Comparison of ENCODE assay signal across 47 mouse cellular contexts in genomic region chr3:53854831-53855230, GRCm38 (mm10). TPM values are rescaled to one million over a fixed set of nuclear protein-coding genes. Genes with fewer than 3 reads are reported as not detected.
"Had no signal": no experiment of that assay in that cellular context is flagged by ENCODE, and none has a peak within 500 bp of the region (broad histone marks: within the 10 kb centered on the region; RNA-seq: fewer than 3 reads in every experiment).

No protein-coding gene starts in this region.

- H3K4me2 ChIP-seq: limb, embryonic 12.5 days; limb, embryonic 13.5 days; limb, embryonic 15.5 days; liver, embryonic 11.5 days; liver, embryonic 12.5 days; liver, embryonic 13.5 days; liver, embryonic 15.5 days; lung, embryonic 14.5 days; lung, embryonic 15.5 days; midbrain, embryonic 12.5 days; midbrain, embryonic 13.5 days; midbrain, embryonic 15.5 days; neural tube, embryonic 12.5 days had no signal

- DNase-seq: left cerebral cortex, postnatal 4 days; liver; liver, embryonic 13.5 days; liver, postnatal 0 days; lung, adult 18-20 months; lung, adult 2 months; lung, embryonic 14.5 days; lung, postnatal 10 days; lung, postnatal 14 days; lung, postnatal 36 days; lung, postnatal 4 days; midbrain, embryonic 14.5 days had no signal

- H3K27me3 ChIP-seq: limb, embryonic 12.5 days; limb, embryonic 13.5 days; limb, embryonic 15.5 days; liver, embryonic 12.5 days; liver, embryonic 13.5 days; liver, embryonic 15.5 days; lung, embryonic 15.5 days; megakaryocyte, embryonic 14.5 days; midbrain, embryonic 12.5 days; midbrain, embryonic 13.5 days; midbrain, embryonic 15.5 days; neural tube, embryonic 12.5 days had no signal

- H3K27ac ChIP-seq: left cerebral cortex, adult 2 months; limb, embryonic 10.5 days; limb, embryonic 12.5 days; limb, embryonic 13.5 days; limb, embryonic 15.5 days; liver, embryonic 12.5 days; liver, embryonic 13.5 days; liver, embryonic 14.5 days; liver, embryonic 15.5 days; lung, embryonic 15.5 days; macrophage; midbrain, embryonic 10.5 days; midbrain, embryonic 12.5 days; midbrain, embryonic 13.5 days; midbrain, embryonic 15.5 days; neural tube, embryonic 12.5 days had no signal

- H3K4me1 ChIP-seq: limb, embryonic 10.5 days; limb, embryonic 12.5 days; limb, embryonic 13.5 days; limb, embryonic 15.5 days; liver, embryonic 12.5 days; liver, embryonic 13.5 days; liver, embryonic 15.5 days; lung, embryonic 15.5 days; megakaryocyte, embryonic 14.5 days; midbrain, embryonic 10.5 days; midbrain, embryonic 12.5 days; midbrain, embryonic 13.5 days; midbrain, embryonic 15.5 days; neural tube, embryonic 12.5 days had no signal

- H3K4me3 ChIP-seq: left cerebral cortex, adult 2 months; limb, embryonic 10.5 days; limb, embryonic 12.5 days; limb, embryonic 13.5 days; limb, embryonic 15.5 days; liver, embryonic 12.5 days; liver, embryonic 13.5 days; liver, embryonic 15.5 days; lung, embryonic 15.5 days; megakaryocyte, embryonic 14.5 days; midbrain, embryonic 10.5 days; midbrain, embryonic 12.5 days; midbrain, embryonic 13.5 days; midbrain, embryonic 15.5 days; myocyte; neural tube, embryonic 12.5 days had no signal

- ATAC-seq: liver, embryonic 12.5 days; liver, postnatal 0 days; lung, postnatal 0 days; midbrain, embryonic 13.5 days; midbrain, embryonic 15.5 days; midbrain, embryonic 16.5 days had no signal

- H3K9ac ChIP-seq: limb, embryonic 12.5 days; limb, embryonic 13.5 days; limb, embryonic 15.5 days; liver, embryonic 12.5 days; liver, embryonic 13.5 days; liver, embryonic 14.5 days; liver, embryonic 15.5 days; liver, postnatal 0 days; lung, embryonic 14.5 days; lung, embryonic 15.5 days; midbrain, embryonic 12.5 days; midbrain, embryonic 13.5 days; midbrain, embryonic 15.5 days; neural tube, embryonic 12.5 days had no signal

- H3K9me3 ChIP-seq: limb, embryonic 10.5 days; limb, embryonic 12.5 days; limb, embryonic 13.5 days; limb, embryonic 15.5 days; liver, embryonic 12.5 days; liver, embryonic 13.5 days; liver, embryonic 15.5 days; lung, embryonic 15.5 days; megakaryocyte, embryonic 14.5 days; midbrain, embryonic 10.5 days; midbrain, embryonic 12.5 days; midbrain, embryonic 13.5 days; midbrain, embryonic 15.5 days; neural tube, embryonic 12.5 days had no signal

RNA-seq across cellular contexts. Expression of gene Gm10985, which starts 9.9 kb away (rescaled TPM):
- total RNA-seq: left cerebral cortex, adult 2 months; left cerebral cortex, adult 8-10 months; left cerebral cortex, postnatal 10 days; left cerebral cortex, postnatal 14 days; left cerebral cortex, postnatal 25 days; left cerebral cortex, postnatal 36 days; left cerebral cortex, postnatal 4 days; liver, adult 2 months; megakaryocyte progenitor cell, adult 5-6 weeks; megakaryocyte, adult 5-6 weeks; megakaryocyte-erythroid progenitor cell, adult 5-6 weeks; monocyte, adult 5-6 weeks had no signal
- polyA plus RNA-seq: limb, embryonic 10.5 days; limb, embryonic 11.5 days; limb, embryonic 12.5 days; limb, embryonic 13.5 days; limb, embryonic 14.5 days; limb, embryonic 15.5 days; liver, adult 2 months; liver, embryonic 11.5 days; liver, embryonic 12.5 days; liver, embryonic 13.5 days; liver, embryonic 14.5 days; liver, embryonic 15.5 days; liver, embryonic 16.5 days; liver, postnatal 0 days; lung, adult 2 months; lung, embryonic 14.5 days; lung, embryonic 15.5 days; lung, embryonic 16.5 days; lung, postnatal 0 days; macrophage; midbrain, embryonic 10.5 days; midbrain, embryonic 12.5 days; midbrain, embryonic 13.5 days; midbrain, embryonic 14.5 days; midbrain, embryonic 15.5 days; midbrain, embryonic 16.5 days; myocyte; neural tube, embryonic 11.5 days; neural tube, embryonic 12.5 days had no signal
